Mouse (Mus musculus): Measurements from ENCODE around the gene Arl6.

Arl6 gene

DNA sequence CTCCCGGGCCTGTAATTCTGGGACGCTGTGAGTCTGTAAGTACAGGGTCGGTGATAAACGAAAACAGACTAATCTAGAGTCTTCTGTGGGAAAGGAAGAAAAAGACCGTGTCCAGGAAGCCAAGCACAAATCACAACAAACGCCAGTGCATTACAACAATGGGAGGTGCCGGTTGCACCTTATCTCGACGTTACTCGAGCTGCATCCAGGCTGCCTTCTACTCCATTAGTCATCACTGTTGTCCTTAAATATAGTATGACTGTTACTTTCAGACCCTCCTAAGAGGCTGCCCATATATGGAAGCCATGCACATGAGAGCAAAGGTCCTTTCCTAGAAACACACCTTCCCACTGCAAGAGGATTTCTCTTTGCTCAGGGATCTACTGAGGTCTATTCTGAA, 51.4 kb downstream of the Arl6 start:
- no peak for DNase-seq (ENCODE audit: low read depth, low spot score)

DNA sequence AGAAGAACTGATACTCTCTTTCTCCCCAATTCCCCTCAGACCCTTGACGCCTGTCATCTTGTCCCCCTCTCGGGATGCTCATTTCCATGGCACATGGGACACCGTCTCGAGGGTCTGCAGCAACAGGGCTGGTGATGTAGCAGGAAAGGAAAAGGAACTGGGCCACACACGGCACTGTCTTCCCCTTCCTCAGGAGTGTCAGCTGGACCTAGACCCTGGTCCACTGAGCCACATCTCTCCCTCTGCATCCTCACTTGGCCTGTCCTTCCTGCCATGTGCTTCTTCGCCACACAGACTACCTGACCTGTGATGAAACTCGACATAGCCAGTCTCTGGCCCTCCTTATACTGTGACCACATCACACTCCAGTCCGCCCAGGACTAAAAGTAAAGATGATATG, 52.3 kb downstream of the Arl6 start:
- no peak for DNase-seq (ENCODE audit: low read depth, low spot score)

DNA sequence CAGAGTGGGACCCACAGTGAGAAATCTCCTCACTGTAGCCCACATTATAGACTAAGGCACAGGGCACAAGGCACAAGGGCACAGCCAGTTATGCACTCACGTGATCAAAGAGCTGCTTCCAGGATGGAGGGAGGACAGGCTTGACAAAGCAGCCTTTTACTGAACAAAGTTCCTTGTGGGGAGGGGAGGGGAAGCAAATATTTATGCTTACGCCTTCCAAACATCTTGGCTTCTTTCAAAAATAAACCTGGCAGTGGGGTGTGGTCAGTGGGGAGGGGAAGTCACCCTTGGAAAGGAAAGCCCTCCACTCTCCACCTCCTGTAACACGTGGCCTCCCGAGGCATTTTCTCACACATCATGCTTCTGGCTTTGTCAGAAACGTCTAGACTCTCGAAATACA, 52.9 kb downstream of the Arl6 start:
- no peak for DNase-seq (ENCODE audit: low read depth, low spot score)

DNA sequence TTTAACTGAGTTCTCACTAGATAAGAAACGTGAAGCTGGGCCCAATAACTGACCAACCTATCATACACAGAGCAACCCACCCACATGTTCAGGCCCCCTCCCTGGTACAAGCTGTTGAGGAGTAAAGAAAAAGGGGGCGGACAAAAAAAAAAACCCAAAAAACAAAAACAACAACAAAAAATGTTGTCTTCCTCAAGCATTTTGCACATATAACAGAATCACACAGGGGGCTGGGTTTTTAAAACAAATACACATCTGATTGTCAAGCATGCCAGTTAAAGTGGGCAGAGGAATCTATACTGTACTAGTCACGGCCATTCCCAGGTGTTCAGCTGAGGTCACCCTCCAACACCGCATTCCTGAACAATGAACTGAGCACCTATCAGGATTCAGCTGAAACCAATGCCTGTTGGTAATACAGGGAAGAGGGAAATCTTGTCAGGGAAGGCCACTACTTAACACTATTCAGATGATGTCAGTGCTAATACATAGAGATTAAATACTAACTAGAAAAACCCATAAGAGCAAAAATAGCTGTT, 53.4 kb downstream of the Arl6 start:
- no peak for DNase-seq (ENCODE audit: low read depth, low spot score)

DNA sequence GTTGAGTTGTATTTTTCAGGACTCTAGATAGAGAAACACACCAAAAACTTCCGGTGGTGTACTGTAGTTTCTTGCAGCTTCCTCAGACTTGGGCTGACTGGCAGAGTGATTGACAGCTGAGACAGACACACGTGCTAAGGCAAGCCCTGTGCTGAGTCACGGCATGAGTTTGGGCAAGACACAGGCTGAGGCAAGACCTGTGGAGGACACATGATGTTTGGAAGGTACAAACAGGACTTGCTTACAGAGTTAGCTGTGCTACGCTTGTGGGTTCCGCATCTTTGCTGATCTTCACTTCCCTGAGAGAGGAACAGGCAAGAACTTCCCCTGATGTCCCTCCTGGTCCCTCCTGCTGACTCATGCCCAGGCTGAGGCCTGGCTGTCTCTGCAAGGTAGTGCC, 55.7 kb downstream of the Arl6 start:
- DNase-seq (ENCODE audit: low read depth, low spot score): no peak

GRCm38 (mm10) chr16:59579237-59579636, 60.0 kb downstream of the Arl6 start:
- DNase-seq (ENCODE audit: low read depth, low spot score): no peak

GRCm38 (mm10) chr16:59573961-59574360, 65.2 kb downstream of the Arl6 start:
- DNase-seq (ENCODE audit: low read depth, low spot score): no peak

- no peak for DNase-seq (ENCODE audit: low read depth, low spot score)
Measured at GRCm38 (mm10) chr16:59572685-59573084, 66.5 kb downstream of the Arl6 start.

- no peak for DNase-seq (ENCODE audit: low read depth, low spot score)
Measured at GRCm38 (mm10) chr16:59570807-59571206, 68.4 kb downstream of the Arl6 start.

DNA sequence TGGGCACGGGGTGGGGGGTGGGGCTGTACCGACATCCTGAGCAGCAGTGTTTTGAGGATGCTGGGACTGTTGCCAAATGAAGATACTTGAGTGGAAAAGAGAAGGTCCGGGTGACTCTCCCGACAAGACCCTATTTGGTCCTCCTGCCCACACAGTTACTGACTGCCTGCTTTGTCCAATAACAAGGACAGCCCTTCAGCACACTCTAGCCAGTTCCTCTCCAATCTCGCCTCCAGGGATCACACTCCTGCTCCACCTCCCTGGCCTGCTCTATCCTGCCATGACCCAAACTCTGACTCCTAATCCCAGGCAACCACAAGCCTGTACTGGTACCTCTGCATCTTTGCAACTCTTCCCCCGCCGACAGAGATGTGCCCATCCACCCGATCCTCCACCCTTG, 69.4 kb downstream of the Arl6 start:
- no peak for DNase-seq (ENCODE audit: low read depth, low spot score)

DNA sequence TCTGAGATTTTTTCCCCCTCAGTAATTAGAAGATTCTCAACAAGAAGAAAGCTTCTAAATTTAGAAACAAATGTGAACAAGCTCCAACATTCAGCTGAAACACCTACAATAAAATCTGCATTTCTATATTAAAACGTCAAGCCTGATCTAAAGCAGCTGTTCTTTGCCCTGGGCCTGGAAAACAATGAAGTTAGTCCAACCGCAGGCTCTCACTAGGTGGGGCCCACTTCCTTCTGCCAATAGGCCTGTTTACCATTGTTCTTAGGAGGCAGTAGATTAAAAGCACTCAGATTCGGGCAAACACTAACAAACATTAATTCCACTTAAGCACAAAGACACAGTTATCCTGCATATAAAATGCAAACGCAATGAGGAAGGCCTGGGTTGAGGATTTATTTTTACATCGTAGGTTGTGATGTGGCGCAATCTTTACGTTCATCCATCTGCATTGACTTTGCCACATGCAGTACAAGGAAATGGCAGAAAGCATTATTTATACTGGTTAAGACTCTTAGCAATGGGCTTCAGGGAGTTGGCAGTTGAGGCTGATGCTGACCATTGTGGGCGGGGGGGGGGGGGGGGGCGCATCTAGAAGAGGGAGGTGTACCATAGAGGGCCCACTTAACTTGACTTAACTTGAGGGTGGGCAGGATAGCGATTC, 71.3 kb downstream of the Arl6 start:
- DNase-seq (ENCODE audit: low read depth, low spot score): no peak

DNA sequence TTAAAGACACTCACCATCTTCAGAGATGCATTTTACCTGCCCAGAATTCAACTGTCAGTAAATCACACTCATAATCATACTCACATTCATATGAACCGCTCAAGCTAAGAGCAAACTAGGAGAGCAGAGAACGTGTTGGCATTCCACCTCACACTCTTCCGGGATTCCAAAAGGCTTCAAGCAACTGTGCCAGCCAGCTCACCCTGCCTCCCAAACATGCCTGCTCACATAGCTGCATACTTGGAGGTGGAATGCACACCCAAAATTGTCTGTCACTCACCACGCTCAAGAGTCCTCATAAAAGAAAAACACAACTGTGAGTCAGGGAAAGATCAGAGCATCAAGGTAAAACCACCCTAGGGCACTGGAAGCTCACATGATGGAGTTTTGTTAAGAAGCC, 72.8 kb downstream of the Arl6 start:
- no peak for DNase-seq (ENCODE audit: low read depth, low spot score)

GRCm38 (mm10) chr16:59565631-59566030, 73.6 kb downstream of the Arl6 start:
- no peak for DNase-seq (ENCODE audit: low read depth, low spot score)

GRCm38 (mm10) chr16:59564025-59564424, 75.2 kb downstream of the Arl6 start:
- no peak for DNase-seq (ENCODE audit: low read depth, low spot score)
